Mouse (Mus musculus): Measurements from ENCODE around the gene Il12rb2. TPM values are rescaled to one million over a fixed set of nuclear protein-coding genes. Genes with fewer than 3 reads are reported as not detected.

Gene Il12rb2
- total and polyA plus RNA-seq, 2 experiments from 2014 or later = 0.61 TPM; not detected in 1

DNA sequence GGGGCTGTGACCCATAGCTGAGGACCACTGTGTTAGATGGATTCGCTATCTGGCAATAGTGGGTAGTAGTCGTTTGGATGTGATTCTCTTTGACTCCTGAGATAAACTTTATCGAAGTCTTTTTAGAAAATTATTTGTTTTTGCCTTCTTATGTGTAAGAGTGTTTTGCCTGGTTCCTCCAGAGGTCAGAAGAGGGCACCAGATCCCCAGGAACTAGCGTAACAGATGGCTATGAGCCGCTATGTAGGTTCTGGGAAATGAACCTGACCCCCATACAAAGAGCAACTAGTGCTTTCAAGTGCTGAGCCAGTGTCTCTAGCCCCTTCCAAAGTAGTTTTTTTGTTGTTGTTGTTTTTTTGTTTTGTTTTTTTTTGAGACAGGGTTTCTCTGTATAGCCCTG lies 79.9 kb downstream of the Il12rb2 start:
- H3K27ac ChIP-seq (ENCODE audit: low read depth) = no peak overlapping the region
- ATAC-seq (ENCODE audit: insufficient read depth, low read depth) (no peak), DNase-seq (ENCODE audit: low spot score) (no peak)
- H3K9me3 ChIP-seq (replicated peaks; ENCODE audit: control insufficient read depth, low read length) = no peaks in the 10 kb centered on the region
- TF ChIP-seq EP300 (IDR thresholded peaks at IDR 0.05; ENCODE audit: low read depth) = no peak
- peak; percentile 15; the same call in 1 of the 2 replicates for TF ChIP-seq CTCF (IDR thresholded peaks at IDR 0.05; ENCODE audit: low read depth)
- no peaks in the 10 kb centered on the region for H3K36me3 ChIP-seq (replicated peaks; ENCODE audit: control insufficient read depth, insufficient read depth, low read length)
- WGBS = 46% methylated on average over 5 of the region's 5 CpGs
- H3K27me3 ChIP-seq (ENCODE audit: control insufficient read depth, insufficient read depth, low read length) = no peaks in the 10 kb centered on the region
- H3K4me1 ChIP-seq (ENCODE audit: control insufficient read depth, insufficient read depth) = 0 out of 2 replicates have a peak, but pooled peaks cover 10% of the 10 kb centered on the region
- no peak overlapping the region for H3K4me3 ChIP-seq (ENCODE audit: low read depth, low read length)
- H3K4me2 ChIP-seq (ENCODE audit: low read depth, low read length) = no peak overlapping the region
- H3K9ac ChIP-seq (replicated peaks; ENCODE audit: low read depth, low read length) = no peak overlapping the region

DNA sequence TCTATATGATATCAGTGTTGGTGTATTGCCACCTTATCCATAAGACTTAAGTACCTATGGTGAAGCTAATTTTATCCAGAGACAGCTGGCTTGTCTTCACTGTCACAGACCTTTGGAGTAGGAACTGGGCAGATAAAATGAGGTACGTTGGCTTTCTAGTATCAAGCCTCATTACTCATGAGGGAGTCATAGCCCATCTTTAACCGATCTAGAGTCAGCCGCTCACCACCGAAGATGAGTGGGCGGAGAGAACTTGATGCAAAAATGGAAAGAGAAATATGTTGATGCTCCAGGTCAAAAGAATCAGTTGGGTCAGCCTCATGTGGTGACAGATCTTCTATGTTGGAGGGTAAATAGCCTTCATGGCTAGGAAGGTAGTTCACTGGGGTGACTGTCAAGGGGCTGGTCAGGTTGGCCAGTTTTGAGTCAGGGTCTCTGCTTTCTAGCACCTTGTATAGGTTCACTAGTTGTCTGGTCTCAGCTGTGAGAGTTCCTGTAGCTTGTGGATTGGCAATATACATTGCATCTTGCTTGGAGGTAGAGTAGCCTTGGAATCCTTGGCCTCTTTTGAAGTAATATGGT lies 83.9 kb downstream of the Il12rb2 start:
- no peak for TF ChIP-seq CTCF (IDR thresholded peaks at IDR 0.05; ENCODE audit: low read depth)
- no peak for TF ChIP-seq EP300 (IDR thresholded peaks at IDR 0.05; ENCODE audit: low read depth)
- no peak for ATAC-seq (ENCODE audit: insufficient read depth, low read depth)

DNA sequence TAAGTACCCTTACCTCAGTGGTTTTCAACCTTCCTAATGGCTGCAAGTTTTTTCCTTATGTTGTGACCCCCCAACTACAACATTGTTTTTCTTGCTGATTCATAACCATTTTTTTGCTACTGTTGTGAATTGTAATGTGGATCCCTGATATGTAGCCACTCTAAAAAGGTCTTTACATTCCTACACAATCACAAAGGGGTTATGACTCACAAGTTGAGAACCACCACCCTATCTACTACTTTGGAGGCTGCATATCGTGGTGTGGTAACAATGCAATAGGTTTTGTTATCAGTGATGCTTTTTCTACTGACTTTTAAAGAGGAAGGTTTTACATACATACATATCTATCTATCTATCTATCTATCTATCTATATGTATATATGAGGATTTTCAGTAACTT lies 93.1 kb downstream of the Il12rb2 start:
- peaks cover 44% of the 10 kb centered on the region for H3K36me3 ChIP-seq (replicated peaks; ENCODE audit: control insufficient read depth, insufficient read depth, low read length)

More for the DNA sequence above, 83.9 kb downstream of the Il12rb2 start:
- no peak overlapping the region for H3K4me3 ChIP-seq (ENCODE audit: low read depth, low read length)
- no peaks in the 10 kb centered on the region for H3K27me3 ChIP-seq (ENCODE audit: control insufficient read depth, insufficient read depth, low read length)
- no peak overlapping the region for H3K4me2 ChIP-seq (ENCODE audit: low read depth, low read length)
- H3K4me1 ChIP-seq (ENCODE audit: control insufficient read depth, insufficient read depth) = no peaks in the 10 kb centered on the region
- H3K27ac ChIP-seq (ENCODE audit: low read depth) = no peak overlapping the region
- H3K9ac ChIP-seq (replicated peaks; ENCODE audit: low read depth, low read length) = no peak overlapping the region
- H3K36me3 ChIP-seq (replicated peaks; ENCODE audit: control insufficient read depth, insufficient read depth, low read length) = 0 out of 2 replicates have a peak, but pooled peaks cover 11% of the 10 kb centered on the region
- no peaks in the 10 kb centered on the region for H3K9me3 ChIP-seq (replicated peaks; ENCODE audit: control insufficient read depth, low read length)
- DNase-seq (ENCODE audit: low spot score) = no peak
- 65% methylated on average over 5 of the region's 5 CpGs for WGBS

DNA sequence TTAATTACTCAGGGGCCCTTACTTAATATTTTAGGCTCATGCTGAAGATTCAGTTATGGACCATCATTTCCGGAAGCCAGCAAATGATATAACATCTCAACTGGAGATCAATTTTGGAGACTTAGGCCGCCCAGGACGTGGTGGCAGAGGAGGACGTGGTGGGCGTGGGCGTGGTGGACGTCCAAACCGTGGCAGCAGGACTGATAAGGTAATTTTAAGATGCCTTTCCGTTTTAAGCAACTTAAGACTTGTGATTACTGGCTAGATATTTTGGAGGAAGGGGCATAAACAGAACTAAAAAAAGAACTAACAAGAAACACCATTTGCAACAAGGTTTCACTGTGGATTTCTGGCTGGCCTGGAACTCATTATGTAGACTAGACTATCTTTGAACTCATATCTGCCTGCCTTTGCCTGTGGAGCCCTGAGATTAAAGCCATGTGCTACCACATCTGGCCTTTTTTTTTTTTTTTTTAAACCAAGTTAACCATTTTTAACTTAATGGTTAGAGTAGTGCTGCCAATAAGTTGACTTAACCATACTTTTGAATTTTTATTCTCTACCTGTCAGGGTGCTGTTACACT lies 94.3 kb downstream of the Il12rb2 start:
- Histone ChIP-seq H3K36me3 (replicated peaks; ENCODE audit: control insufficient read depth, insufficient read depth, low read length) (peaks cover 42% of the 10 kb centered on the region), H3K4me1 (ENCODE audit: control insufficient read depth, insufficient read depth) (0 out of 2 replicates have a peak, but pooled peaks cover 4% of the 10 kb centered on the region), H3K9ac (replicated peaks; ENCODE audit: low read depth, low read length) (no peak overlapping the region), H3K4me3 (ENCODE audit: low read depth, low read length) (no peak overlapping the region), H3K4me2 (ENCODE audit: low read depth, low read length) (no peak overlapping the region), H3K27ac (ENCODE audit: low read depth) (no peak overlapping the region), H3K27me3 (ENCODE audit: control insufficient read depth, insufficient read depth, low read length) (no peaks in the 10 kb centered on the region), H3K9me3 (replicated peaks; ENCODE audit: control insufficient read depth, low read length) (no peaks in the 10 kb centered on the region)
- DNase-seq (ENCODE audit: low spot score) = no peak
- no peak for TF ChIP-seq CTCF (IDR thresholded peaks at IDR 0.05; ENCODE audit: low read depth)
- no peak for TF ChIP-seq EP300 (IDR thresholded peaks at IDR 0.05; ENCODE audit: low read depth)
- WGBS = 50% methylated on average over 9 of the region's 9 CpGs
- no peak for ATAC-seq (ENCODE audit: insufficient read depth, low read depth)

More for the DNA sequence above, 93.1 kb downstream of the Il12rb2 start:
- no peak overlapping the region for H3K27ac ChIP-seq (ENCODE audit: low read depth)
- no peak overlapping the region for H3K4me2 ChIP-seq (ENCODE audit: low read depth, low read length)
- 17% methylated on average over 1 of the region's 1 CpGs for WGBS
- no peaks in the 10 kb centered on the region for H3K9me3 ChIP-seq (replicated peaks; ENCODE audit: control insufficient read depth, low read length)
- H3K4me1 ChIP-seq (ENCODE audit: control insufficient read depth, insufficient read depth) = no peaks in the 10 kb centered on the region
- no peak overlapping the region for H3K9ac ChIP-seq (replicated peaks; ENCODE audit: low read depth, low read length)
- no peaks in the 10 kb centered on the region for H3K27me3 ChIP-seq (ENCODE audit: control insufficient read depth, insufficient read depth, low read length)
- ATAC-seq (ENCODE audit: insufficient read depth, low read depth) = no peak
- no peak for DNase-seq (ENCODE audit: low spot score)
- H3K4me3 ChIP-seq (ENCODE audit: low read depth, low read length) = no peak overlapping the region
- TF ChIP-seq CTCF (IDR thresholded peaks at IDR 0.05; ENCODE audit: low read depth) = no peak
- no peak for TF ChIP-seq EP300 (IDR thresholded peaks at IDR 0.05; ENCODE audit: low read depth)

DNA sequence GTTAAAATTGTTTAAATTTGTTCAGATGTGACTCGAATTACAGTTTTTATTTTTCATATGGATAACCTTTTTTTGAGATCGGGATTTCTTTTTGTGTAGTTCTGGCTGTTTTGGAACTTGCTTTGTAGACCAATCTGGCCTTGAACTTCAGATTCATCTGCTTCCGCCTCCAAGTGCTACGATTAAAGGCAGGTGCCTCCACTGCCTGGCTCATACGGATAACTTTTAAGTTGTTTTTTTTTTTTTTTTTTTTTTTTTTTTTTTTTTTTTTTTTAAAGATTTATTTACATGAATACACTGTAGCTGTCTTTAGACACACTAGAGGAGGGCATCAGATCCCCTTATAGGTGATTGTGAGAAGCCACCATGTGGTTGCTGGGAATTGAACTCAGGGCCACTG lies 98.0 kb downstream of the Il12rb2 start:
- Histone ChIP-seq H3K4me3 (ENCODE audit: low read depth, low read length) (no peak overlapping the region), H3K4me1 (ENCODE audit: control insufficient read depth, insufficient read depth) (0 out of 2 replicates have a peak, but pooled peaks cover 4% of the 10 kb centered on the region), H3K9me3 (replicated peaks; ENCODE audit: control insufficient read depth, low read length) (no peaks in the 10 kb centered on the region), H3K36me3 (replicated peaks; ENCODE audit: control insufficient read depth, insufficient read depth, low read length) (peaks cover 53% of the 10 kb centered on the region), H3K4me2 (ENCODE audit: low read depth, low read length) (no peak overlapping the region), H3K27ac (ENCODE audit: low read depth) (no peak overlapping the region), H3K9ac (replicated peaks; ENCODE audit: low read depth, low read length) (no peak overlapping the region), H3K27me3 (ENCODE audit: control insufficient read depth, insufficient read depth, low read length) (no peaks in the 10 kb centered on the region)
- ATAC-seq (ENCODE audit: insufficient read depth, low read depth) (no peak), DNase-seq (ENCODE audit: low spot score) (no peak)
- TF ChIP-seq CTCF (IDR thresholded peaks at IDR 0.05; ENCODE audit: low read depth) = no peak
- WGBS = 79% methylated on average over 5 of the region's 5 CpGs
